Mouse (Mus musculus) MEL (cell line): ENCODE measurements around the gene Lig3. TPM values are rescaled to one million over a fixed set of nuclear protein-coding genes. Genes with fewer than 3 reads are reported as not detected.

Experiments
- DNase-seq: peaks from one replicate; pipeline ENCODE4 v3.0.0; 2011; ENCODE audit warnings: low read depth, low spot score
- H3K27ac ChIP-seq: 2 replicates; pipeline ENCODE4 v1.5.1; 2012; ENCODE audit warnings: low read depth, mild to moderate bottlenecking, control low read depth, low read length, moderate library complexity; ENCODE audit not compliant: control insufficient read depth
- H3K27me3 ChIP-seq, 2 experiments: fragments of 150-350 bp in 1 of 2; sonication (generic) in 1 of 2; 2 replicates each; pipeline ENCODE4 v1.6.1; 2012; ENCODE audit warnings: low read length in 2 of 2, mild to moderate bottlenecking in 2 of 2, improper control_type of control experiment in 1 of 2, moderate library complexity in 1 of 2; ENCODE audit not compliant: insufficient read depth in 2 of 2, control insufficient read depth in 1 of 2
- H3K36me3 ChIP-seq, 2 experiments: 2 replicates each; pipeline ENCODE4 v1.6.1; 2012 to 2014; ENCODE audit warnings: low read length in 2 of 2, improper control_type of control experiment in 1 of 2, inconsistent platforms in 1 of 2, mild to moderate bottlenecking in 1 of 2; ENCODE audit not compliant: insufficient read depth in 2 of 2, control insufficient read depth in 1 of 2
- H3K4me1 ChIP-seq, 2 experiments: fragments of 150-350 bp in 1 of 2; sonication (generic) in 1 of 2; 2 replicates each; pipeline ENCODE4 v1.6.1; 2012; ENCODE audit warnings: low read length in 2 of 2, improper control_type of control experiment in 1 of 2, mild to moderate bottlenecking in 1 of 2; ENCODE audit not compliant: insufficient read depth in 2 of 2, control insufficient read depth in 1 of 2
- H3K4me3 ChIP-seq, 2 experiments: fragments of 150-350 bp in 1 of 2; sonication (generic) in 1 of 2; 2 replicates each; pipeline ENCODE4 v1.5.1; 2012; ENCODE audit warnings: low read depth in 2 of 2, low read length in 2 of 2, mild to moderate bottlenecking in 2 of 2, moderate library complexity in 2 of 2, control low read depth in 1 of 2, improper control_type of control experiment in 1 of 2; ENCODE audit not compliant: control insufficient read depth in 1 of 2, insufficient read depth in 1 of 2
- H3K79me2 ChIP-seq: 2 replicates; pipeline ENCODE4 v1.6.1; 2012; ENCODE audit warnings: mild to moderate bottlenecking, low read length, moderate library complexity; ENCODE audit not compliant: control insufficient read depth, poor library complexity, insufficient read depth
- H3K9ac ChIP-seq: 2 replicates; pipeline ENCODE4 v1.6.1; 2012; ENCODE audit warnings: low read depth, mild to moderate bottlenecking, control low read depth, low read length, moderate library complexity; ENCODE audit not compliant: control insufficient read depth, poor library complexity, severe bottlenecking
- H3K9me3 ChIP-seq: fragments of 150-350 bp; sonication (generic); replicated peaks from 2 replicates; pipeline ENCODE4 v1.6.1; 2012; ENCODE audit warnings: mild to moderate bottlenecking, low read length, improper control_type of control experiment, moderate library complexity; ENCODE audit not compliant: insufficient read depth
- CHD2 ChIP-seq: IDR thresholded peaks from 2 replicates; pipeline ENCODE4 v1.6.1; 2011; ENCODE audit warnings: low read length, improper control_type of control experiment
- CTCF ChIP-seq, 3 experiments: IDR thresholded peaks in 2 of 3; conservative IDR thresholded peaks in 1 of 3; 2 replicates each; pipeline ENCODE4 v1.5.1; 2011 to 2012; ENCODE audit warnings: low read length in 3 of 3, low read depth in 2 of 3, mild to moderate bottlenecking in 2 of 3, improper control_type of control experiment in 1 of 3, inconsistent platforms in 1 of 3, mixed read lengths in 1 of 3, moderate library complexity in 1 of 3; ENCODE audit not compliant: control insufficient read depth in 1 of 3, insufficient read depth in 1 of 3, poor library complexity in 1 of 3, severe bottlenecking in 1 of 3
- EP300 ChIP-seq, 2 experiments: IDR thresholded peaks; 2 replicates each; pipeline ENCODE4 v1.6.1; 2011; ENCODE audit warnings: improper control_type of control experiment in 2 of 2, low read length in 2 of 2, low read depth in 1 of 2, mild to moderate bottlenecking in 1 of 2
- ETS1 ChIP-seq: IDR thresholded peaks from 2 replicates; pipeline ENCODE4 v1.6.1; 2012; ENCODE audit warnings: low read depth, mild to moderate bottlenecking, inconsistent platforms, low read length, improper control_type of control experiment, moderate library complexity
- GATA1 ChIP-seq: IDR thresholded peaks from 2 replicates; pipeline ENCODE4 v1.6.1; 2011; ENCODE audit warnings: low read depth, low read length, improper control_type of control experiment
- JUND ChIP-seq: IDR thresholded peaks from 2 replicates; pipeline ENCODE4 v1.6.1; 2011; ENCODE audit warnings: low read depth, mild to moderate bottlenecking, improper control_type of control experiment, low read length
- MAX ChIP-seq: IDR thresholded peaks from 2 replicates; pipeline ENCODE4 v1.6.1; 2011; ENCODE audit warnings: low read length, improper control_type of control experiment
- MXI1 ChIP-seq: IDR thresholded peaks from 2 replicates; pipeline ENCODE4 v1.6.1; 2011; ENCODE audit warnings: mild to moderate bottlenecking, low read depth, low read length, improper control_type of control experiment
- MYC ChIP-seq: IDR thresholded peaks from 2 replicates; pipeline ENCODE4 v1.6.1; 2011; ENCODE audit warnings: low read depth, mild to moderate bottlenecking, low read length, improper control_type of control experiment, moderate library complexity
- NELFE ChIP-seq: IDR thresholded peaks from 2 replicates; pipeline ENCODE4 v1.6.1; 2011; ENCODE audit warnings: low read depth, low read length, improper control_type of control experiment
- POLR2A ChIP-seq, 2 experiments: IDR thresholded peaks; 2 replicates each; pipeline ENCODE4 v1.6.1; 2011 to 2012; ENCODE audit warnings: low read length in 2 of 2, mild to moderate bottlenecking in 2 of 2, control low read depth in 1 of 2, improper control_type of control experiment in 1 of 2, low read depth in 1 of 2, moderate library complexity in 1 of 2; ENCODE audit not compliant: control insufficient read depth in 1 of 2, insufficient read depth in 1 of 2, poor library complexity in 1 of 2
- POLR2AphosphoS2 ChIP-seq: IDR thresholded peaks from 2 replicates; pipeline ENCODE4 v1.6.1; 2011; ENCODE audit warnings: low read length, improper control_type of control experiment
- POLR2AphosphoS5 ChIP-seq: IDR thresholded peaks from 2 replicates; pipeline ENCODE4 v1.6.1; 2012; ENCODE audit warnings: low read depth, borderline replicate concordance, mild to moderate bottlenecking, inconsistent platforms, low read length, moderate library complexity, mixed read lengths
- RCOR1 ChIP-seq: IDR thresholded peaks from 2 replicates; pipeline ENCODE4 v1.6.1; 2012; ENCODE audit warnings: low read depth, mild to moderate bottlenecking, inconsistent platforms, low read length, improper control_type of control experiment
- SIN3A ChIP-seq: IDR thresholded peaks from 2 replicates; pipeline ENCODE4 v1.6.1; 2012; ENCODE audit warnings: low read length, improper control_type of control experiment, inconsistent platforms
- SMC3 ChIP-seq: IDR thresholded peaks from 2 replicates; pipeline ENCODE4 v1.6.1; 2011; ENCODE audit warnings: low read depth, low read length, improper control_type of control experiment
- TAL1 ChIP-seq: IDR thresholded peaks from 2 replicates; pipeline ENCODE4 v1.6.1; 2012; ENCODE audit warnings: mild to moderate bottlenecking, inconsistent platforms, low read length, moderate library complexity, mixed read lengths
- TBP ChIP-seq: IDR thresholded peaks from 2 replicates; pipeline ENCODE4 v1.8.0; 2011; ENCODE audit warnings: low read depth, low read length, improper control_type of control experiment
- UBTF ChIP-seq: IDR thresholded peaks from 2 replicates; pipeline ENCODE4 v1.6.1; 2012; ENCODE audit warnings: low read depth, mild to moderate bottlenecking, inconsistent platforms, low read length, improper control_type of control experiment, moderate library complexity, borderline replicate concordance; ENCODE audit not compliant: insufficient read depth
- USF1 ChIP-seq: IDR thresholded peaks from 2 replicates; pipeline ENCODE4 v1.6.1; 2014; ENCODE audit warnings: low read depth, mild to moderate bottlenecking, inconsistent platforms, low read length, improper control_type of control experiment, moderate library complexity
- ZC3H11A ChIP-seq: IDR thresholded peaks from 2 replicates; pipeline ENCODE4 v1.6.1; 2012; ENCODE audit warnings: low read depth, mild to moderate bottlenecking, inconsistent platforms, low read length, improper control_type of control experiment
- ZNF384 ChIP-seq: IDR thresholded peaks from 2 replicates; pipeline ENCODE4 v1.6.1; 2012; ENCODE audit warnings: low read depth, mild to moderate bottlenecking, inconsistent platforms, low read length, improper control_type of control experiment
- polyA plus RNA-seq, 2 experiments: library from polyadenylated mRNA; stranded (reverse) in 1 of 2; unstranded in 1 of 2; fragments of >175 nt in 1 of 2; fragments of >200 nt in 1 of 2; gene quantifications; 2 replicates each; pipeline versions ENCODE4 v1.2.1 to v1.2.4; 2012; ENCODE audit warnings: low replicate concordance in 2 of 2, low read depth in 1 of 2; ENCODE audit not compliant: insufficient read length in 2 of 2, insufficient read depth in 1 of 2, missing spikeins in 1 of 2
- total RNA-seq: library from RNA; depleted of rRNA; stranded (reverse); fragments of 300-350 nt; gene quantifications from 2 replicates; pipeline ENCODE4 v1.2.3, GENCODE M21; 2012

Lig3 gene
- total and polyA plus RNA-seq, 3 experiments, result 48.5 to 89.2 TPM; not detected in 1

DNA sequence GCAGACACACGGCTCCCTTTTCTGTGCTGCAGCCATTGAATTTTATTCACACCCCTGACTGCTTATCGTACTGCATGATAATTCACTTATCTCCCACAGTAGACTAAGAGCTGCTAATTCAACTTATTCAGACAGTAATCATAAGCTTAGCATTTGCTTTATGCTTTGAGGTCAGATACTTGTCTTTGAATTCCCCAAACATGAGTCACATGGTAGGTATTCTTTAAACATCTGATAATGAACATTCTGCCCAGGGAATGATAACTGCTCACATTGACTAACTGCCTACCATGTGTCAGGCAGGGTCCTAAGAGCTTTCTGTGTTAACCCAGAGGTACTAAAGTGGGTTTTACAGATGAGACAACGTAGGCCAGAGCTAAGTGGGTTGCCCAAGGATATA lies 25.7 kb downstream of the Lig3 start:
- Histone ChIP-seq H3K79me2 (no peaks in the 10 kb centered on the region), H3K27ac (peak overlapping the region; percentile 54)
- TF ChIP-seq SIN3A (0 out of 2 replicates have a peak, but pooled peaks have one; percentile 40), MXI1 (peak; percentile 70), USF1 (peak; percentile 80), JUND (no peak), ETS1 (peak; percentile 56; the same call in 1 of the 2 replicates), ZC3H11A (no peak), POLR2AphosphoS5 (no peak), TAL1 (no peak), POLR2A (IDR thresholded peaks at IDR 0.05; ENCODE audit: control insufficient read depth in 1 of 2, insufficient read depth in 1 of 2, low read depth in 1 of 2, low read length in 2 of 2, poor library complexity in 1 of 2) (no peak), GATA1 (peak; percentile 80), CTCF (IDR thresholded peaks at IDR 0.05 in 2 of 3, conservative IDR thresholded peaks at IDR 0.05 in 1 of 3; ENCODE audit: control insufficient read depth in 1 of 3, insufficient read depth in 1 of 3, low read depth in 2 of 3, low read length in 3 of 3, poor library complexity in 1 of 3, severe bottlenecking in 1 of 3) (no peak), POLR2AphosphoS2 (peak; percentile 31; the same call in 1 of the 2 replicates), MYC (peak; percentile 66; the same call in 1 of the 2 replicates), NELFE (no peak), MAX (no peak), EP300 (IDR thresholded peaks at IDR 0.05; ENCODE audit: low read depth in 1 of 2, low read length in 2 of 2) (peak in 1 of 2 experiments; percentile 52; a peak in 2 of 4 replicates), UBTF (no peak), RCOR1 (0 out of 2 replicates have a peak, but pooled peaks have one; percentile 10), TBP (no peak), ZNF384 (no peak), SMC3 (no peak), CHD2 (no peak)
- TF ChIP-seq, all 39 proteins: peak for 9
- Histone ChIP-seq H3K9me3 (no peaks in the 10 kb centered on the region), H3K9ac (no peak overlapping the region), H3K4me3 (no peak overlapping the region), H3K27me3 (no peaks in the 10 kb centered on the region), H3K36me3 (peaks cover 6 to 22% of the 10 kb centered on the region in 2 experiments), H3K4me1 (peaks cover 10 to 12% of the 10 kb centered on the region in 2 experiments; a peak in 3 of 4 replicates)
- peak; percentile 56 for DNase-seq

- no peak overlapping the region for H3K4me3 ChIP-seq
- no peak overlapping the region for H3K9ac ChIP-seq
- H3K36me3 ChIP-seq, result peaks cover 6 to 22% of the 10 kb centered on the region in 2 experiments
- 0 out of 2 replicates have a peak overlapping the region, but pooled peaks have one; percentile 4 for H3K27ac ChIP-seq
- TF ChIP-seq ZNF384, result peak; percentile 79
- no peak for TF ChIP-seq SMC3
- no peaks in the 10 kb centered on the region for H3K9me3 ChIP-seq
- H3K4me1 ChIP-seq, result peaks cover 10 to 12% of the 10 kb centered on the region in 2 experiments; a peak in 3 of 4 replicates
- H3K27me3 ChIP-seq, result no peaks in the 10 kb centered on the region
- no peaks in the 10 kb centered on the region for H3K79me2 ChIP-seq
- no peak for DNase-seq
Measured at GRCm38 (mm10) chr11:82807370-82807769, 26.5 kb downstream of the Lig3 start.
